Mouse (Mus musculus) lung, postnatal 14 days (tissue): ENCODE data around the gene Slc44a5.

Experiments used
- DNase-seq: peaks from one replicate; pipeline ENCODE4 v3.0.0; 2021

Gene Slc44a5

DNA sequence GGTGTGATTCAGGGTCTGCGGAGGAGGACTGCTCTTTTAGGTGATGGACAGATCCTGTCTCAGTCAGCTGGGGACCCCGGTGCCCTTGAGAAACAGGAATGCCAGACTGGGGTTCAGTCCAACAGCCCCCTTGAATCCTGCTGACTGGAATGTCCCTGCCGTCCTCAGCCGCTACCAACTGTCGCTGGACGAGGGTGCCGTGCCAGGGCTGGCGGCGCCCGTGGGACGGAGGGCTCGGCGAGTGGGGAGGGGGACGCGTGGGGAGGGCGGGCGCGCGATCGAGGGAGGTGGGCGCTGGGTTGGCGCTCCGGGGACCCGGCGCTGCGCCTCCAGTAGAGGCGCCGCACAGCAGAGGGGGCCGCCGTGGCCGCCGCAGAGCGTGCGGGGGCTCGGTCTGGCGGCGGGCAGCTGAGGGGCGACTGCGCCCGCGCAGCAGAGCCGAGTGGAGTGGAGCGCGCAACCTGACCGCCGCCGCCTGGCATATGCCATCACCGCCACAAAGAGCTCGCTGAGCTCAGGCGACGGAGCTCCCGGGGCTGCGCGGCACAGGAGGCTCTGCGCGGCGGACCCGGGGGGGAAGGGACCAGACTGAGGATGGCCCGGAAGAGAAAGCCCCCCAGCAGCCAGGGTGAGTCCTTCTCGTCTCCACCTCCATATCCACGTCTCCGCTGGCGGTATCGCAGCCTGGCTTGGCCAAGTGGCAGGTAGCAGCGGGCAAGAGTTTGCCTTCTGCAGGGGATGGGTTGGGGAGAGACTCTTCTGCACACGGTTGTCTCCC lies at the start of gene Slc44a5:
Slc44a5 (plus strand) TSS at position 266 of the 778 bp plus-strand sequence.
- DNase-seq, result no peak

DNA sequence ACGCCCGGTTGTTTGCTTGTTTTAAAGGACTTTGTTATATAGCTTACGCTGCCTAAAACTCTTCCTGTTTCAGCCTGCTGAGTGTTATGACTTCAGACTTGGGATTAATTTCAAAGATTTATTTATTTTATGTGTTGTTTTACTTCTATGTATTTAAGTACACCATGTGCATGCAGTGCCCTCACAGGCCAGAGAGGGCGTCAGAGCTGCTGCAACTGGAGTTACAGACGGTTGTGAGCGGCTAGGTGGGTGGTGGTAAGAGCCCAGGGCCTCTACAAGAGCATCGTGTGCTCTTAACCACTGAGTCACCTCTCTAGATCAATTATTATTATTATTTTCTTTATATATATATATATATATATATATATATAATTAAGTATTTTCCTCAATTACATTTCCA lies 46.9 kb upstream of the Slc44a5 start:
- DNase-seq, result no peak

DNA sequence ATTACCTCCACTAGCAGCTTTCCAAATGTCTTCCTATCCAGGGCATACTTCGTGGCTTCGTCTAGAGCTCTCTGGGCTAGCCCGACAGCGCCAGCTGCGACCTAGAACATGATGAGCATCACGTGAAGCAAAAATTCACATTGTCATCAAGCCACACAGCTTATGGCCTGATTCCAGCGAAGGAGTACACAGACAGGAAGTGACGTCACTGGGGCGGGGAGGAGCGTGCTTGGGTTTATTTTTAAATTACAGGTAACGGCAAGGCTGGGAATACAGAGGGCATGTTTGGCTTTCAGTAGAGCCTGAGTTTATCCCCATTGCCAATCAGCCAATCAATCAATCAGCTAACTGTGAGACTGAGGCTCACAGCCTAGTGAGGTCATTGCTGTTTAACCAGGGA lies 43.7 kb upstream of the Slc44a5 start:
- no peak for DNase-seq

DNA sequence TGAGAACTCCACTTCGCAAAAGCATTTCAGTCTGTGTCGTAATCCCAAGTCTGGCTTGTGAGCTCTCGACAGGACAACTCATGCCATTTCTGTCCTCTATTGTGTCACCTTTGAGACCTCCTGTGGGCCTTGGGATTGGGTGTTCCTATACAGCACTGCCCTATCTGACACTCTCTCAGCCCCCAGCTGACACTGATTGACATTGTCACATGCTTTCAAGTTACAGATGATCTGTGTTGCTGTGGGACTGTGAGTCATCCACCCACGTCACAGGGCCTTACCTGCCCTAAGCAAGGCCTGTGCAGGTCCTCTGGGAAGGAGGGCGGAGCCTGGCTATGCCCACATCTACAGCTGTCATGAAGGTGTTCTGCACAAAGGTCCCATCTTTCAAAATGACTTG lies 40.8 kb upstream of the Slc44a5 start:
- no peak for DNase-seq

DNA sequence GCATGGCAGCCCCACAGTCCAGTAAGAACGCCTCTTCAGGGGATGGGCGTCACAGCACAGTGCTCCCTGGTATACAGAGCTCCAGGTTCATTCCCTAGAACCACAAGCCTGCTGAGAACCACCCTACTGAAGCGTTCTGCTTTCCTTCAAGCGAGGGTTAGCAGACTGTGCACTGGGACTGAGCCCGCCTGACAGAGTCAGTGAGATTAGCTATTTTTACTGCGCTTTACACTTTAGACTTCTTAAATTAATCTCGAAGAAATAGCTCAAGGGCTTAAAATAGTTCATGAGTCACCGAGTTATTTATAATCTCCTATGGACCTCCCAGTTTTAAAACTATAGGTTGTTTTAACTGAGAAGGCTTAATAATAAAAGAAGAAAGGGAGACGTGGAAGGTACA lies 37.4 kb upstream of the Slc44a5 start:
- DNase-seq, result no peak

DNA sequence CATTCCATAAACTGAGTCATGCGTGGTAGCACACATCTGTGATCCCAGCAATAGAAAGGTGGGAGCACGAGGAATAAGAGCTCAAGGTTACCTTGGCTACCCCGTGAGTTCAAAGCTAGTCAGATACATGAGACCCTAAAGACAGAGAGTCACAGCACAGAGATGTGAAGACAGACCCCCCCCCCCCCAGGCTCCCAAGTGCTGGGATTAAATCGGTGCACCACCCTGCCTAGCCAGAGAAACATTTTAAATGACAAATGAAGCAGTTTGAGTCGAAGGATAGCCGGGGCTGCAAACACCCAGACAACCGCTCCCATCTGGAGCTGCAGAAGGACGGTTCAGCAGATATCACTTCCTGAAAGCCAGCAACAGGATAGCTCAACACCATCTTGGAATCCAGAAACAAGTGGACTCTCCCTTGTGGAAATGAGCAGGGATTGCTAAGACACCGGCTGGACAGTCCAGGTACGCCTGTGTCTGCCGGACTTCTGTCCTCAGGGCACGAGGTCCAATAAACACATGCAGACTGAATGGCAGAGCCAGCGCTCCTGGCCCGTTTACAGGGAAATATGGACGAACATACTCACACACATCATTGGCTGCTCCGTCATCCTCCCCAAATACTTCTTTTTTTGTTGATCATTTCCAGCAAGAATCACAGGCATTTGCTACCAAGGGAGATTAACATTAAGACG lies 36.0 kb upstream of the Slc44a5 start:
- DNase-seq, result no peak

DNA sequence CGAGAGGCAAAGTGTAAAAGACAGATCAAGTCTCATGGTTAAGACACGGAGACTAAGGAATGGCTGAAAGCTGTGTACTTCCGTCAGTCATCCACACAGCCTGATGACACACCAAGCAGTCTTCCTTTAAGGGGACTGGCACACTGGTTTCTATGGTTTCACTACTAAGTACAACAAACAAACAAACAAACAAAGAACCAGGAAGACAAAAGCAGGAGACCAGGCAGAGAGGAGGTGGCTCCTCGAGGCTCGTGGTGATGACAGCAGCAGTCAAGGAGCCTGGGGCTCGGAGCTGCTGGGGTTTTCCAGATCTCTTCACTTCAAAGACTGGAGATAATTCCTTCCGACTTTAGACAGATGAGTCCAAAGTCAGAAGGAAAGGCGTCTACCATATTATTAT lies 33.2 kb upstream of the Slc44a5 start:
- no peak for DNase-seq

DNA sequence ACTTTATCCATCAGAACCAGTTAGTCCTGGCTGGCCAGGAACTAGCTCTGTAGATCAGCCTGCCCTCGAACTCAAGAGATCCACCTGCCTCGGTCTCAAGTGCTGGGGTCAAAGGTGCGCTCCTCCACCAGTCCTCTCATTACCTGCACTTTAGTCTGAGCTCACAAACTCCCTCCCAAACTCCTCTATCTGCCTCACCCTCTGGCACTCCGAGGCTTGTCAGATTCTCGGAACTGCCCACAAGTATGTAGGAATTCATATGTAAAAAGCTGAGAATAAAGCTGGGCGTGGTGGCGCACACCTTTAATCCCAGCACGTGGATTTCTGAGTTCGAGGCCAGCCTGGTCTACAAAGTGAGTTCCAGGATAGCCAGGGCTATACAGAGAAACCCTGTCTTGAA lies 32.8 kb upstream of the Slc44a5 start:
- DNase-seq, result no peak

DNA sequence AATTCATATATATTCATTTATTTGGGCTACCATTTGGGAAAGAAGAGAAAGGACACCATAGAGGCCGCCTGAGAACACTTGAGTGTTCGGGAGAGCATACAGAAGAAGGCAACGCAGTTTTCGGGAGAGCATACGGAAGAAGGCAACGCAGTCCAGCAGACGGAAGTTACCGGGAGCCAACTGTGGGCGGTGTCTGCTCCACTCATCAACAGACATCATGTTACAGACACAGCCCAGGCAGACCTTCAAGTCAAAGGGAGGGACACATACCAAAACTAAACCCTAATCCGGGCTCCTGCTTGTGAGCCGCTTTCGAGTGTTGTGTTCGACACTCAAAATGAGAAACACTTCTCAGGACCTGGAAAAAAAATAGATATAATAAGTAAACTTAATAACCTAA lies 31.6 kb upstream of the Slc44a5 start:
- DNase-seq, result no peak

DNA sequence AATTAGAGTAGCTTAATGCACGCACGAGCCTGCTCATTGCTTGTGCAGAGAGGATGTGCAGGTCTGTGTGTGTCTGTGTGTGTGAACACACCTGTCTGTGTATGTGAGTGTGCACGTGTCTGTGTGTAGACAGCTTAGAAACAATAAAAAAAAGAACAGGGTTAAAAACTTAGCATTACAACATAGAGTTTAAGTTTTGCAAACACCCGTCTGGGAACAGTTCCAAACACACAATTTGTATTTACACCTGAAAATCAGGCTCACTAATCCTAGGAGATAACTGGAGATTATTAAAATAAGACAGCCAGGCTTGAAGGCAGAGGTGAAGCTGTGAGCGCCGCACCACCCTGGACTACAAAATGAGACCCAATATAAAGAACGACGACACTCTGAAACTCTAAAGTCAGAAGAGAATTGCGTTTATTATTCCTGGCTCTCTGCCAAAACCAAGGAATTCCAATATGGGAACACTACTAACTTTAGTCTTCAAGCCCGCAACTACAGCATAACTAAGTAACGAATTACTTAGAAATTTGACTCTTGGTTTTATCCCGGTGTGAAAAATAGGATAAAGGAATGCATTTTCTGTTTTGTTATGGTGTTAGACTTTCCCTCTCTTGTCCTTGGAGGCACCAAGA lies 30.1 kb upstream of the Slc44a5 start:
- no peak for DNase-seq

DNA sequence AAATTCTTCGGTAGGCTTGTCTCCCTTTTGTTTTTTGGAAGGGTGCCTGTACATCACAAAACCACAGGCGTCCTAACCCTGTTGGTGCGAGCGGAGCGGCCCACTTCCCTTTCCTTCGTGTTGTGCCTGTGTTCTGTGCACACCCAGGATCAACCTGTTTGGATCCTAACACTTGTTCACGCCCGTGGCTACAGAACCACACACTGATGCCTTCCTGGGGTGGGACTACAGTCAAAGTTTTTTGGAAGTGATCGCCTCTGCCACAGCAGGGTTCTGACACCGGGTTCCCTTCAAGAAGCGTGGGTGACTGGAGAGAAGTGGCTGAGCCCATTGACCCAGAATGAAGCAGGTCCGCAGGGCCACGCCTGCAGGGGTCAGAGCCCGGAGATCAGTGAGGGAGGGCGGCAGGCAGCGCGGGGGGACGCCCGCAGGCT lies 29.3 kb upstream of the Slc44a5 start:
- DNase-seq, result no peak

DNA sequence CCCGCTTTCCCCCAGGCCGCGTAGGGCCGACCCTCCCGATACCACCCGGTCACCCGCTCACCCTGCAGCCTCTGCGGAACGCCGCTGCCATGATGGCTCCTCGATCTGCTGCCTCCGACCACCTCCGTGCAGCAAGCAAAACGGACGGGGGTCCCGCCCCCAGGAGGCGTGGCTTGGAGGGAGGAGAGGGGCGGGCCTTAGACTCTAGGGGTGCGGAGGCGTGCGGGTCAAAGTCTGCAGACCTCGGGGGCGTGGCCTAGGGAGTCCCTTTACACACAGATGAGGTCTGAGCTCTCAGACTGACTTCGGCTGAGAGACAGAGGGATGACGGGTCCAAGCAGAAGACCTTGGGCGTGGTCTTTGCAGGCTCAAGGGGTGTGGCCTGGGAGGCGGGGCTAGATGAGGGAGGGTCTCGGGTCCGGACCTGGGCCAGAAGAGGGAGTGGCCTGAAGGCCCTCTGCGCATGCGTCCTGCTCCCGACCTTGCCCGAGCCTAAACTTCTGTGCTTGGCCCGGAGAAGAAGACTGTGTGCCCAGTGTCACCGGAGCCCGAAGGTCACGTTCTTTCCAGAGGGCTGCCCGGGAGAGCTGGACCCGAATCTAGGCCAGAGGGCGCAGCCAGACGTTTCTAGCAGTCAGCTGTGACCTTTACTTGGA lies 28.8 kb upstream of the Slc44a5 start, which contains the start of gene Acadm:
Acadm (minus strand) TSS at position 298 of the 656 bp plus-strand sequence.
- peak; percentile 98 for DNase-seq

DNA sequence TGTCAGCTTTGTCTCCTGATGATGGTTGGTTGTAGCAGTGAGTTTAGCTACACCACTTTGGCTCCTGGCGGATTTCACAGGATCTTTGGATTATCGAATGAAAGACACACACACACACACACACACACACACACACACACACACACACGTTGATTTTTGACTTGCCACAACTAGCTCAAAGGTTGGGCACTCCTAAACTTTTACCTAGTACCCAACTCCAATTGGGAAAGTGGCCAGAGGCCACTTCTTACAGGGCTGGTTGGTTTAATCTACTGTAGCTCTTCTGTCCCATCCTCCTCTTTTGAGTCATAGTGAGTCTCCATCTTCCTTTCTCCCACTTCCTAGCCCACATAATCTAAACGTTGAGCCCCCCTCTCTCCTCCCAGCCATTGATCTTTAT lies 26.0 kb upstream of the Slc44a5 start:
- DNase-seq, result no peak

DNA sequence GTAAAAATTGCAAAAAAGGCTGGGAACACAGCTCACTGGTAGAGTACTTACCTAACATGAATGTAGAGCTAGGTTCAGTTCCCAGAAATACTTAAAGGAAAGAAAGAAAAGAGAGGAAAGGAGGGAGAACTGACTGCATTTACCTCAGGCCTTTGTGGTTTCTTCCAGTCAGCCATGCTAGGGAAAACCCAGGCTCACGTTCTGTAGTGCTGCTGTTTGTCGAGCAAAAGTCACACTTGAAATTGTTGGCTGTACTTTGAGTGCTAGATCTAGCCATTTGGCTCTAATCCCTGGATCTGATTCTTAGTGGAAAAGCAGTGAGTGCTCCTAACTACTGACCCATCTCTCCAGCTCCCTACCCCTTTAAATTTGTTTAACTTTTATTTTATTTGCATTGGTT lies 25.1 kb upstream of the Slc44a5 start:
- no peak for DNase-seq

DNA sequence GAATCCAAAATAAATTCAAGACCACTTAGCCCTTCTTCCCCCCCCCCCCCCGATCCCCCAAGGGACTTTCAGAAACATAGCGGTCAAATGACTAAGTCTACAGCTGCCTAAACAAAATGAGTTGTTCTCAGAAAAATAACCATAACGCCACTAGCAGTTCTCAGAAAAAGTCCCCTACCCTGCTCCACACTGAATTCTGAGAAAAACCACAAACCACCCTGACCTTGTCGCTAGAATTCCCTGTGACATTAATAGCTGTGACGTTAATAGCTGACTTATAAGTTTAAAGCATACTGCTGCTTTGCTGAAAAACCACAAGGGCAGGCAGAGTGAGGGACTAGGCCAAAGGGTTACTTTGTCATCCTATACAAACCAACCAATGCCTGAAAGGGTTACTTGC lies 15.3 kb upstream of the Slc44a5 start:
- no peak for DNase-seq

DNA sequence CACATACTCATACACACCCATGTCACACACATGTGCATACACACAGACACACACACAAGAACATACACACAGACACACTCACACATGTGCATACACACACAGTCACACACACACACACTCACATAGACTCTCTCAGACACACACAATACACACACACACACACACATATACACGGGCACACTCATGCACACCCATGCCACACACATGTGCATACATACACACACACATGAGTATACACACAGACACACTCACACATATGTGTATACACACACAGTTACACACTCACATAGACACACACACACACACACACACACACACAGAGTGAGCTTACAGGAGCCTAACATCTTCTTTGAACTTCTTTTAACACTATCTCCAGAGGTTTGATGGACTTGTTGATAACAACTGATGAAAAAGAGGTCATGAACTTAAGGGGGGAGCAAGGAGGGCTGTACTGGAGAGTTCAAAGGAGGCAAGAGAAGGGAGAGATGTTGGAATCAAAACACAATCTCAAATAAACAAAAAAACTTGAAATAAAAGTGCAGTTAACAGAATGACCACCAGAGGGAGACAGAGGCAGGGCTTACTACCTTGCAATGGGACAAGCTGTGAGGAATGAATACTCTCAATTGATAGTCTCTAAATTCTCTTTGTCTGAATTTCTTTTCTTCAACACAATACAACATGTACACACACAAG lies 14.1 kb upstream of the Slc44a5 start:
- DNase-seq, result peak; percentile 22

DNA sequence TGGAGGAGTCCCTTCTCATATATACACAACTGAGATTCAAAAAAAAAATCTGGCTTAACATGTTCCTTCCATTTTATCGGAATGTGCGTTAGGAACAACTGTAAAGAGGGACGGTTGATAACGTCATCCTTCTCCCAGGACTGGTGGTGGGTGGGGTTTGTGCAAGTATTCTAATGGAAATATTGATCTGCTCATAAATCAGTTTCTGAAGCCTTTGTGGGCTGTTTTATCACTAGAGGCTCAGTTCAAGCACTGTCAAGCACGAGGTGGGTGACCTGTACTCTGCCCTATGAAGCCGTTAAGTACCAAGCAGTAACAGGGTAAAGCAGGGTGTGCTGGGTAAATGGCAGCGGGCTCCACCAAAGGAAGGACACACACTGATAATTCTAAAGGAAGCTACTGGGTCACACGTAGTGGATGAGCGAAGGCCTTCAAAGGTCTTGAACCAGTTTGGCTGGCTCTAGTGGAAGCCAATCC lies 13.5 kb upstream of the Slc44a5 start:
- DNase-seq, result no peak

DNA sequence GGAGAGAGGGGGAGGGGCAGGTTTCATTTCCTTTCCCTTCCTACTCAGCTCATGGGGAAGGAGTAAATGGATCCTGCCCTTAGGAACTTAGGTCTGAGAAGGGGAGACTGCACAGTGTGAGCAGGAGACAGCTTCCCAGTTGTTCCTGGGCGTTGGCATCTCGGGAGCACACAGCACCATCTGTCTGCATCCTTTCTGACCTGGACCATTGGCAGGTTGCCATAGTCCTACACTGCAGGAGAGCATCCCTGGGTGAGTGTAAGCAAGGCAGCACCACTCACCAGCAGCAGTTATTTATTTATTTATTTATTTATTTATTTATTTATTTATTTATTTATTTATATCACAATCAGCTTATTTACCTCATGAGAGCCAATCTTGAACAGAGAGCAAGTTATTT lies 12.4 kb upstream of the Slc44a5 start:
- DNase-seq, result no peak

DNA sequence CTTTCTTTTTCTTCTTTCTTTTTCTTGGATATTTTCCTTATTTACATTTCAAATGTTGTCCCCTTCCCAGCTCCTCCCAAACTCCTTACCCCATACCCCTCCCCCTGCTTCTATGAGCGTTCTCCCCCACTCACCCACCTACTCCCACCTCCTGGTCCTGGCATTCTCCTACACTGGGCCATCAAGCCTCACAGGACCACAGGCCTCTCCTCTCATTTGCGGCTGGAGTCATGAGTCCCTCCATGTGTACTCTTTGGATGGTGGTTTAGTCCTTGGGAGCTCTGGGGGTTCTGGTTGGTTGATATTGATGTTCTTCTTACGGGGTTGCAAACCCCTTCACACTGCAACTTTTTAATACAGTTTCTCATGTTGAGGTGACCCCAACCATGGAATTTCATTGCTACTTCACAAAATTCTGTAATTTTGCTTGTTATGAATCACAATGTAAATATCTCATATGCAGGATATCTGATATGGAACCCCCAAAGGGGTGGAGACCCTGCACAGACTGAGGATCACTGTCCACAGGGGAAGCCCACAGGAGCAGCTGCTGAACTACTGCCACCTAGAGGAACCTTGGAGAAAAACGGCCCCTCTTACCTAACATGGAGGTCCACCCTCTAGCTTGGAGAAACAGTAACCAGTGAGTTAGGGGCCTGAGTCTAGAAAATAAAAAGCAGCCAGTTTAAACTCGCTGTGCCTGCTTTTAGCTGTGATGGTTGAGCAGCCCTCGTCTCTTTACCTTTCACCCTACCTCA lies 11.4 kb upstream of the Slc44a5 start:
- DNase-seq, result no peak

DNA sequence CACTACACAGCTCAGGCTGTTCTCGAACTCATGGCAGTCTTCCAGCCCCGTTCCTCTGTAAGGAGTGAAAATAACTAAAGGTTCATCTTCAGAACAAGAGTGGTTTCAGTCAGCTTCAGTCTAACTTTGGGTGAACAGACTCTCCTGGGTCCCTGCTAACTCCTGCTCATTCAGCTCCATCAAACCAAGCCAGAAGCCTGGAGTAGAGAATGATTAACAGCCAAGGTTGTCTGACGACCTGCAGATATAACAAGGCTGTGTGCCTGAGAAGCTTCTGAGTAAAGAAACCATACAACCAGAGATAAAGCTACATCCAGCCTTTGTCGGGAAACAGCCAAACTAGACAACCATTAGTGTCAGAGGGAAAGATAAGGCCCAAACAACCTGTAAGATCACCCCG lies 5.8 kb upstream of the Slc44a5 start:
- no peak for DNase-seq

DNA sequence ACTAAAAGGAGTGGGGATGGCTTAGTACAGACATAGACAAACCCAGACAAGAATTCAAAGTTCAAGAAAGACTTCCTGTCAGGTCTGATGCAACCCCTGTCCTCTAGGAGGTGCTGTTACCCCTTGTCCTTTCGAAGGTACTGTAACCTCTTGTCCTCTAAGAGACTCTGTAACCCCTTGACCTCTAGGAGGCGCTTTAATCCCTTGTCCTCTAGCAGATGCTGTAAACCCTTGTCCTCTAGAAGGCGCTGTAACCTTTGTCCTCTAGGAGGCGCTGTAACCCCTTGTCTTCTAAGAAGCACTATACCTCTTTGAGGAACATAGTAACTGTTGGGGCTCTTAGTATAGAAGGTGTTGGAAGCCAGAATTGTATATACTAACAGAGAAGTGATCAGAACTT lies 4.7 kb upstream of the Slc44a5 start:
- DNase-seq, result peak; percentile 35

DNA sequence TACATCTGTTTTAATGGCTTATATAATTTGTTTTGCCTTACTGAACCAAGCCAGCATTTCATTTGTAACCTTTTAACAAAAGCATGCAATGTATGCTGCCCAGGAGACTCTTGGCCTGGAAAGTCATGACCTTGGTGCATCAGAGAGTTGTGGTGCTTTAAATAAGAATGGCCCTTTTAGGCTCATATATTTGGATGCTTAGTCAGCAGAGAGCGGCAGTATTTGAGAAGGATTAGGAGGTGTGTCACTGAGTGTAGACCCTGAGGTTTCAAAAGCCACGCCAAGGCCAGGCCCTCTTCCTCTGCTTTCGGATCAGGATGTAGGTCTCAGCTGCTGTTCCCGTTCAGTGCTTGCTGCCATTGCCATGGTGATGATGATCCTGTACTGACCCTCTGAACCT lies 3.8 kb upstream of the Slc44a5 start:
- no peak for DNase-seq
